Mouse (Mus musculus) embryo, embryonic 9.5 days (tissue): Measurements from ENCODE around the gene Rabgap1l.

ENCODE experiments used
- DNase-seq: peaks from one replicate; pipeline ENCODE4 v3.0.0-alpha.2; 2017; ENCODE audit errors: extremely low spot score

Rabgap1l gene

GRCm38 (mm10) chr1:160176903-160177302, 616.1 kb downstream of the Rabgap1l start:
- no peak for DNase-seq
